Mouse (Mus musculus): ENCODE results near the gene Arl6ip4.

Arl6ip4 gene

GRCm38 (mm10) chr5:124115990-124116845 is at the start of gene Arl6ip4:
Gene Arl6ip4 (plus strand): TSS chr5:124116089.
- DNase-seq, result peak; percentile 54

DNA sequence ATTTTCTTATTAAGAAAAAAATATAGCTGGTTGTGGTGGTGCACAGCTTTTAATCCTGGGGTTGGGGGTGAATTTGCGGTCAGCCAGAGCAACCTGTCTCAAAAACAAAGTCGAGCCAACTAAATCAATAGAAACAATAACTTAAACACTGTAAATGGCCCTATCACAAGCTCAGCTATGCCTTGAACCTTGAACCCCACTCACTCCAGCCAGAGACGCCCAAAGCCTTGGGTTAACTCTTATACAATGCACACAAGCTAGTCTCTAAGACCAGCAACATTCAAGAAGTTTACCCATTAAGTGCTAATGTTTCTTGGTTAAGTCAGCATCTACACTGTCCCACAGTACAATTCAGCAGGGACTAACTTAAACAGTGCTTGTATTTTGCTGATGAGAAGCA is 46.2 kb upstream of the Arl6ip4 start:
- DNase-seq, result no peak

DNA sequence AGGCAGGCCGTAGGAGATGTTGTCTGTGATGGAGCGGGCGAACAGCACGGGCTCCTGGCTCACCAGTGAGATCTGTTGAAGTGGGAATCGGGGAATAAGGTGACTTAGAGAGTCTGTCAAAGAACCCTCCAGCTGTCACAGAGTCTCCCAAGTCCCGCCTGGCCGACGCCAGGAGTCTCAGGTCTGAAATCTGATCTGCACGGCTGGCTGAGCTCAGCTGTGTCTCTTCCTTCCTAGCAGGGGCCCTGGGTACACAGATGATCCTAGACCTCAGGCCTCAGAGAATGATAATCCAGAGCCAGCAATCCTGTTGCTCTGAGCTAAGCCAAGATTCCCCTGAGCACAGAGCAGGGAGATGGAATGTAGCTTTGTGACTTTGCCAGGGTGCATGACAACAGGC is 42.2 kb upstream of the Arl6ip4 start:
- DNase-seq, result no peak

DNA sequence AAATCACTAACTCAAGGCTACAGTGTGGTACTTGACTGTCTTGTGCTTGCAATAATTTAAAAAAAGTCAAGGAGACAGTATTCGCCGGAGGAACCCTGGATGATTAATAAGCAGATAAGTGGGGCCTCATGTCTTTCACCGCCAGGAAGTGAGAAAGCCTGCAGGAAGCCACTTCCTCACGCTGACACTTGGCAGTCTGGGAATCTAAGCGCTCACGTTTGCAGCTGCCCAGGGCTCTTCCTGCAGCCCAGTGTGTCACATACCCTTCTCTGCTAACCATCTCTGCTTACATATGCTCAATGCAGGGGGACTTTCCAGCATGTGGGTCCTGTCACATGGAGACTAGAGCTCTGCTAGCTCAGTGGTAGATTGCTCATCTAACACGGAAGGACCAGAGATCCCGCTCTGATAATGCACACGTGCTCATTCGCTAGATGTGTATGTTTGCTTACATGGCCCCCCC is 41.0 kb upstream of the Arl6ip4 start:
- DNase-seq, result no peak

GRCm38 (mm10) chr5:124075716-124076115 is 40.2 kb upstream of the Arl6ip4 start:
- no peak for DNase-seq

- no peak for DNase-seq
Measured at GRCm38 (mm10) chr5:124076559-124076958, 39.3 kb upstream of the Arl6ip4 start.

GRCm38 (mm10) chr5:124077241-124077640 is 38.6 kb upstream of the Arl6ip4 start:
- no peak for DNase-seq

DNA sequence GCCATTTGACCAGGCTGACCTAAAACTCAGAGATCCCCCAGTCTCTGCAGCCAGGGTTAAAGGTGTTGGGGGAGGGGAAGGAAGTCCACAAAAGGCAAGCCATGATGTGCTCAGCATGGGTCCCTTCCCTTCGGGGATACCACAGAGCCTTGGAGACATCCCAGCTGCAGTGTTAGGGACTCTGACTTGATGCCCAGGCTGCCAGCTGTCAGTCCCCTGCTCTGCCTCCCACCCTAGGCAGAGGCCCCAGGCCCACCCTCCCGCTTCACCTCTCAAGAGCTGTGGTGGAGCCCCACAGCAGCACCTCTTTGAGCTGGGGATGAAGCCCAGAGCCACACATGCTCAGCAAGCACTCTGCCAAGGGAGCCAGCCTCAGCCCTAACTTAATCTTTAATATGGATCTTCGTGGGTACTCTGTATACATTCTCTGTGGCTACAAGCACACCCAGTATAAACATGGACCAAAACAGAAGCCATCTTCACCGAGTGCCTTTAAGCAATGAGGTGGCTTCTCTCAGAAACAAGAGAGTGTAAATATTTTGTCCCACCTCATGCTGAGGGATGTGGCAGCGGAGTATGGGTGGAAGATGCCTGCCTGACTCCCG is 37.9 kb upstream of the Arl6ip4 start:
- DNase-seq, result no peak

DNA sequence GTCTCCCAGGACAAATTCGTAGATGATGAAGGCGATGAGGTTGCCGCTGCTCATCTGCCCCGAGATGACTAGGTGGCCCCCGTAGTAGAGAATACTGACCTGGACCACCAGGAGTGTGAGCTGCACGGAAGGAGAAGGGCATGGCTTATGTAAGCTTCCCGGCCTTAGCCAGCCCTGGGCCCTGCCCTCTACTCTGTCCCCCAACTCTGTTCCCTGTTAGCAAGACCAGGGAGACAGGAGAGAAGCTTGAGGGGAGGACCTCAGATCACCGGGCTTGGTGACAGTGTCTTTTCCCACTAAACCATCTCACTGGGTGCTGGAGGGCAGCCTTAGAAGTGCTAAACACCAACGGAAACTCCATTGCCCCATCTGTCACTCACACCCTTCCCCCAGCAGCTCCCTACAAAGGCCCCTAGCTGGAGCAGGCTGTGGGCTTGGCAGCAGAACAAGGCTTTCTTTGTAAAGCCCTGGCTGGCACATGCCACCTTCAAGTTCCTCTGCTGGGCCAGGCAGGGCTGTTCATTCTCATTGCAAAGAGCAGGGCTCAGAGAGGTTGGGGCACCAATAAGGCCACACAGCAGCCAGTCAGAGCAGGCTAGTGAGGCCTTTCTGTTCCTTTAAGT is 37.0 kb upstream of the Arl6ip4 start:
- no peak for DNase-seq

- DNase-seq, result no peak
Measured at GRCm38 (mm10) chr5:124079880-124080279, 36.0 kb upstream of the Arl6ip4 start.

- no peak for DNase-seq
Measured at GRCm38 (mm10) chr5:124082447-124082846, 33.4 kb upstream of the Arl6ip4 start.

DNA sequence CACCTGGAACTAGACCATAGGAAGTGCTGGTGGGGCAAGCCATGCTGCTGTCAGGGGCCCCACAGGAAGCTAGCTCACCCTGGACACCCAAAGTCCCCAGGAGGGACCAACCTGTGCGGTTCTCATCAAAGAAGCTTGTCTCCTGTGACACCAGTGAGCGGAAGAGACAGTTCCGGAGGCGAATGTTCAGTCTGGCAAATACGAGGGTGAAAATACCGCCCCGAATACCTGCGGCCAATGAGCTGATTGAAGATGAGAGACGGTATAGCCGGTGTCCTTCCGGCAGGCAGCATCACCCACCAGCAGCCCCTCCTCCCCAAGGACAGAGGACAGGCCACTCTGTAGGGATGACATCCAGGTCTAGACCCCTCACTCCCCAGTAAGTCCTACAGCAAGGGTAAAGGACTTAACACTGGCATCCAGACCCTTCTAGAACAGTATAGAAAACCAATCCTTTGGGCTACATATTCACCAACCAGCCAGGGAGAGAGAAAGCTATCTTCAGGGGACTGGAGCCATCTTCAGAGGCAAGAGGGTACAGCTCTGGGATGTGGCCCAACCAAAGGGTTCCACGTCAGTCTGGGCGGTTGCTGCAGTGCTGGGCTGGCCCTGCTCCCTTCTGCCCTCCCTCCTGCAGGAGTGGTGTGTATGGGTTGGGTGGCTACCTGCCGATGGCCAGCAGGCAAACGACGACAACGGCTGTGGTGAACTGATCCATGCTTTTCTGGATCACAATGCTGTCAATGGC is 32.8 kb upstream of the Arl6ip4 start:
- no peak for DNase-seq

DNA sequence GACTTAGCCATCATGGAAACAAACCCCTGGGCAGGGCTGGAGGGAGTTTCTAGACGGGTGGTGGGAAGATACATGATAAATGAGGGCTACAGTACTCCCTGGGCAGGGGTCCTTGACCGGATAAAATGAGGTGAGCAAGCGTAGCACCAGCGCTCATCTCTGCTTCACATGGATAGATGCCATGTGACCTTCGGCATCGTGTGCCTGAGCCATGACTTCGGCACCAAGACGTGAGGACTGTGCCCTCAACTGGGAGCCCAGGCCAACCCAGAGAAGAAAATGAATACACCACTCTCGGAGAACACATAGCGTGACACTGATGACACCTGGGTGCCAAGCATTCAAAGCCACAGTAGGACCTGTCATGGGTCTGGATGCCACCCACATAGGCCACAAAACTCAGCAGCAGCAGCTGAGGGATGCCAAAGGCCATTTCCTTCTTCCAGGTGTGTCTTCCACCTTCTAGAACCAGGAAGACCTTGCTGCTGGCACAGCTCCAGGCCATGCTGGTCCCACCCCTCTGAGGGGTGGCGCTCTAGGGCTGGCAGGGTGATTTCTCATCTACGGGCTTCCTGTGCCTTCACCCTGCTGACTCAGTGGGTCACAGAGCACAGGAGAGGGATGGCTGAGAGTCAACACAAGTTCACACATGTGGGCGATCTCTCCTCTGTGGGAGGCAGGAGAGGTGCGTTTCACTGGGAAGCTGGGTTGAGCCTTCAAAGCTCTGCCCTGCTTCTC is 31.9 kb upstream of the Arl6ip4 start:
- DNase-seq, result peak; percentile 57

GRCm38 (mm10) chr5:124084588-124085173 is 31.2 kb upstream of the Arl6ip4 start:
- peak; percentile 70 for DNase-seq

GRCm38 (mm10) chr5:124085513-124085912 is 30.4 kb upstream of the Arl6ip4 start:
- DNase-seq, result no peak

- no peak for DNase-seq
Measured at GRCm38 (mm10) chr5:124086876-124087275, 29.0 kb upstream of the Arl6ip4 start.

DNA sequence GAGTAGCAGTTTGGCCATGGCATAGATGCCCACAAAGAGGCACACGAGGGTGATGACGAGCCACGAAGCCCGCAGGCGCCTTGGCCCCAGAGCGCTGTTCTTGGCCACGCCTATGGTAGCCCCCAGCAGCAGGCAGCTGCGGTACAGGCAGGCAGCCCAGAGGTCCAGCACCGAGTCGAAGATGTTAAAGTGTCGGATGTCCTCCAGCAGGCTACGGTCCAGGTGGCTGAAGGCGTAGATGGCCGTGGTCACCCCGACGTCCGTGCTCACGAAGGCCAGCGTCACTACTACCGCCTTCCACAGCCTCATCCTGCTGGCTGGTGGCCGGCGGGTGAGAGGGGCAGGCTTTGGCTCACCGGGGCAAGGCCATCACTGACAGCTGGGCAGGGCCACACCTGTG is 26.0 kb upstream of the Arl6ip4 start:
- no peak for DNase-seq

DNA sequence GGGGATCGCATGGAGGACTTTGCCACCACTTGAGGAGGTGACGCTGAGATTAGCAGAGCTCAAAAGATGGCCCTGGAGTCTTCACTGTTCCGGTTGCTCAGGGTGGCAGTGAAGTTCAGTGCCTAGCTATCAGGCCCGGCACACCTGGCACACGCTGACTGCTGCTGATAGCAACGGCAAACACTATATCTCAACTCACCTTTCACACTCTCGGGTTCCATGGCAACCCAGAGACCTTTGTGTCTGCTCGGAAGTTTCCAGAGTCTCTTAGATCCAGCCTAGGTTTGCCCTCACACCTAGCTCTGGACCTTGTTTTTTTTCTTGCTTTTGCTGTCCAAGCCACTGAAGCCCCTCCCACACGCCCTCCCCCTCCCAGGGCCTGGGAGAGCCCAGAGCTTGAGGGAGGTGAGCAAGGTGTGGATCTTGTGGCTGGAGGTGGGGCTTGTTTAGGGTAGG is 23.9 kb upstream of the Arl6ip4 start:
- no peak for DNase-seq

GRCm38 (mm10) chr5:124093120-124093794 is 22.6 kb upstream of the Arl6ip4 start:
- peak; percentile 80 for DNase-seq

- DNase-seq, result no peak
Measured at GRCm38 (mm10) chr5:124093852-124094604, 21.9 kb upstream of the Arl6ip4 start.
